In the genomic region with DNA sequence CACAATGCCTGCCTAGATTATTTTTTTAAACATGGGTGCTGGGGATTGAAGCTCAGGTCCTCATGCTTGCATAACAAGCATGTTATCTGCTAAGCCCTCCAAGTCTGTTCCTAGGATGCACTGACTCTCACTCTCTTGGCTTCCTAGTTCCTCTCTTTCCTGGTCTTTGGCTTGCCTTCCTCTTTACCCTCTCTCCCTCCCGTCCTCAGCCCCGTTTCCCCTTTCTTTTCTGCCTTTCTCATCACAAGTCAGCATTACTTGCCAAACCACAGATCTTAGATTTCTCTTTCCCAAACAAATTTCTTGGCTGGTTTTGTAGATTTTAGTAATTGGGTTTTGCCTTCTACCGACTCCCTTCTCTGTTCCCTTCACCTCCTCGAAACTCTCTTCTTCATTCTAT, we compare ENCODE assay signal across 18 mouse cellular contexts. TPM values are rescaled to one million over a fixed set of nuclear protein-coding genes. Genes with fewer than 3 reads are reported as not detected.
DNase-seq lines count a peak whose midpoint lies in the region; ATAC-seq lines count a peak whose summit lies in the region.
"Had no signal": no experiment of that assay in that cellular context is flagged by ENCODE, and none has a peak within 500 bp of the region (broad histone marks: within the 10 kb centered on the region; RNA-seq: fewer than 3 reads in every experiment).

No protein-coding gene starts in this region.

- no peak overlapping the region for H3K9ac ChIP-seq in limb, embryonic 12.5 days (replicated peaks)
- H3K9ac ChIP-seq in embryonic facial prominence, embryonic 12.5 days, result no peak overlapping the region
- H3K9ac ChIP-seq: liver, embryonic 12.5 days; midbrain, embryonic 12.5 days had no signal

- H3K36me3 ChIP-seq in limb, embryonic 12.5 days, result no peaks in the 10 kb centered on the region
- no peaks in the 10 kb centered on the region for H3K36me3 ChIP-seq in limb, embryonic 10.5 days
- H3K36me3 ChIP-seq in embryonic facial prominence, embryonic 12.5 days, result no peaks in the 10 kb centered on the region
- H3K36me3 ChIP-seq in macrophage (ENCODE audit: inconsistent target), result no peaks in the 10 kb centered on the region
- H3K36me3 ChIP-seq: G1E; liver, embryonic 12.5 days; midbrain, embryonic 12.5 days had no signal

- H3K4me3 ChIP-seq in limb, embryonic 12.5 days (replicated peaks), result no peak overlapping the region
- H3K4me3 ChIP-seq in limb, embryonic 10.5 days, result no peak overlapping the region
- H3K4me3 ChIP-seq in embryonic facial prominence, embryonic 12.5 days, result no peak overlapping the region
- no peak overlapping the region for H3K4me3 ChIP-seq in macrophage (ENCODE audit: inconsistent target)
- H3K4me3 ChIP-seq: liver, embryonic 12.5 days; midbrain, embryonic 12.5 days had no signal

- H3K27ac ChIP-seq in limb, embryonic 12.5 days, result peak overlapping the region; percentile 20; the same call in 1 of the 2 replicates
- H3K27ac ChIP-seq in limb, embryonic 10.5 days, result no peak overlapping the region
- peak overlapping the region; percentile 69; the same call in 1 of the 2 replicates for H3K27ac ChIP-seq in embryonic facial prominence, embryonic 12.5 days
- peak overlapping the region; percentile 81 for H3K27ac ChIP-seq in macrophage
- H3K27ac ChIP-seq: liver, embryonic 12.5 days; midbrain, embryonic 12.5 days had no signal

- DNase-seq in limb, embryonic 10.5 days (ENCODE audit: low spot score), result no peak
- peak; percentile 38 for DNase-seq in Muller cell, postnatal 12 days (ENCODE audit: inconsistent ontology term)
- no peak for DNase-seq in adrenal gland, postnatal 14 days
- DNase-seq in cerebellum, postnatal 36 days, result no peak
- DNase-seq: adrenal gland, adult 8-10 months; kidney, postnatal 14 days; layer of hippocampus, postnatal 36 days; thymus, adult 18-20 months had no signal

- 74% methylated on average over 4 of the region's 4 CpGs for WGBS in limb, embryonic 12.5 days
- WGBS in limb, embryonic 10.5 days, result 81% methylated on average over 4 of the region's 4 CpGs
- WGBS in embryonic facial prominence, embryonic 12.5 days, result 32% methylated on average over 4 of the region's 4 CpGs
- WGBS in macrophage (ENCODE audit: missing documents), result 0% methylated on average over 3 of the region's 4 CpGs

- H3K9me3 ChIP-seq in limb, embryonic 12.5 days, result no peaks in the 10 kb centered on the region
- H3K9me3 ChIP-seq in limb, embryonic 10.5 days (replicated peaks), result no peaks in the 10 kb centered on the region
- H3K9me3 ChIP-seq in embryonic facial prominence, embryonic 12.5 days, result no peaks in the 10 kb centered on the region
- H3K9me3 ChIP-seq: G1E; liver, embryonic 12.5 days; midbrain, embryonic 12.5 days had no signal

- peaks cover 14% of the 10 kb centered on the region; the same call in 1 of the 2 replicates for H3K4me1 ChIP-seq in limb, embryonic 12.5 days (replicated peaks)
- H3K4me1 ChIP-seq in limb, embryonic 10.5 days, result peaks cover 6% of the 10 kb centered on the region
- H3K4me1 ChIP-seq in embryonic facial prominence, embryonic 12.5 days, result peaks cover 23% of the 10 kb centered on the region

- H3K4me2 ChIP-seq in limb, embryonic 12.5 days, result no peak overlapping the region
- peak overlapping the region; percentile 9; the same call in 1 of the 2 replicates for H3K4me2 ChIP-seq in embryonic facial prominence, embryonic 12.5 days (replicated peaks)
- H3K4me2 ChIP-seq: liver, embryonic 12.5 days; midbrain, embryonic 12.5 days had no signal

- no peak for ATAC-seq in limb, embryonic 12.5 days (ENCODE audit: insufficient number of reproducible peaks, insufficient read depth, low FRiP score, low TSS enrichment, low read depth)
- ATAC-seq in embryonic facial prominence, embryonic 12.5 days (ENCODE audit: insufficient number of reproducible peaks, insufficient read depth, low FRiP score, low TSS enrichment), result no peak
- ATAC-seq in erythroblast, adult 5-6 weeks (replicated peaks; ENCODE audit: low FRiP score, poor library complexity, severe bottlenecking), result no peak
- ATAC-seq: forebrain, embryonic 14.5 days; liver, embryonic 12.5 days had no signal

- H3K27me3 ChIP-seq in limb, embryonic 12.5 days, result no peaks in the 10 kb centered on the region
- no peaks in the 10 kb centered on the region for H3K27me3 ChIP-seq in limb, embryonic 10.5 days (ENCODE audit: low read depth, poor library complexity, severe bottlenecking)
- H3K27me3 ChIP-seq in embryonic facial prominence, embryonic 12.5 days, result no peaks in the 10 kb centered on the region
- H3K27me3 ChIP-seq: midbrain, embryonic 12.5 days had no signal

- H3K79me2 ChIP-seq in macrophage (ENCODE audit: inconsistent target), result no peaks in the 10 kb centered on the region

RNA-seq across cellular contexts. Expression of a gene that starts 10.2 kb away (rescaled TPM):
- 0.32 TPM in 1 of 2 replicates, not detected in the other for polyA plus RNA-seq in limb, embryonic 12.5 days (2016; fragmentation: Nextera tagmentation; extraction: Ambion mirVana)
- 0.24 TPM in 1 of 2 replicates, not detected in the other for polyA plus RNA-seq in limb, embryonic 10.5 days (2016; fragmentation: Nextera tagmentation; extraction: Ambion mirVana)
- polyA plus RNA-seq in embryonic facial prominence, embryonic 12.5 days (2016; fragmentation: Nextera tagmentation; extraction: Ambion mirVana), result 0.18 TPM in 1 of 2 replicates, not detected in the other
- total RNA-seq in macrophage (2018; cell fraction: chromatin; rRNA removed), result under 1 TPM in 1 of 26 experiments, not detected in 25; 0.25 TPM
- not detected for total RNA-seq in macrophage (2018; cell fraction: cytosol; rRNA removed)
- total RNA-seq in macrophage (2018; cell fraction: nucleus; rRNA removed), result under 1 TPM in 1 of 26 experiments, not detected in 25; 0.32 TPM
- not detected in 3 replicates for polyA plus RNA-seq in macrophage (2018)
- total RNA-seq in erythroblast, adult 5-6 weeks (2015; ENCODE audit: low replicate concordance), result not detected in 2 replicates
- not detected in 2 replicates for total RNA-seq in erythroblast, adult 5-6 weeks (2017; ENCODE audit: low replicate concordance)
- not detected in 2 replicates for total RNA-seq in adrenal gland, postnatal 14 days (2021)
- total RNA-seq: adrenal gland, adult 8-10 months; gastrocnemius, postnatal 4 days had no signal
- polyA plus RNA-seq: G1E; intestine, embryonic 14.5 days; liver, embryonic 12.5 days had no signal
